Mouse (Mus musculus) bone marrow macrophage, adult 2 months (primary cell): ENCODE data around the gene Rc3h1.

ENCODE experiments used
- CTCF ChIP-seq: IDR thresholded peaks from 2 replicates; pipeline ENCODE4 v1.5.1; 2012; ENCODE audit warnings: low read depth, mild to moderate bottlenecking, low read length, moderate library complexity
- POLR2A ChIP-seq: IDR thresholded peaks from 2 replicates; pipeline ENCODE4 v1.6.1; 2012; ENCODE audit warnings: mild to moderate bottlenecking, low read depth, low read length, borderline replicate concordance

GRCm38 (mm10) chr1:161010436-161010835 is 104.2 kb downstream of the Rc3h1 start:
- TF ChIP-seq CTCF, result no peak
- no peak for TF ChIP-seq POLR2A
